Mouse (Mus musculus): ENCODE data around the gene Cnot1.

- TF ChIP-seq POLR2A (IDR thresholded peaks at IDR 0.05; ENCODE audit: insufficient read depth, low read depth, low read length) = no peak
- no peak for TF ChIP-seq CTCF (IDR thresholded peaks at IDR 0.05; ENCODE audit: insufficient read depth, low read depth, low read length)
These were observed 40.8 kb upstream of the Cnot1 start for GRCm38 (mm10) chr8:95848061-95848551.

Measured in olfactory bulb, adult 2 months (tissue).